Mouse (Mus musculus): ENCODE measurements at regions not wholly inside any gene's neighbourhood (a gene's known extent, or its start where the extent isn't known, plus 50 kb on each side); places are given as distances from the start of the nearest gene placed in this dataset.

DNA sequence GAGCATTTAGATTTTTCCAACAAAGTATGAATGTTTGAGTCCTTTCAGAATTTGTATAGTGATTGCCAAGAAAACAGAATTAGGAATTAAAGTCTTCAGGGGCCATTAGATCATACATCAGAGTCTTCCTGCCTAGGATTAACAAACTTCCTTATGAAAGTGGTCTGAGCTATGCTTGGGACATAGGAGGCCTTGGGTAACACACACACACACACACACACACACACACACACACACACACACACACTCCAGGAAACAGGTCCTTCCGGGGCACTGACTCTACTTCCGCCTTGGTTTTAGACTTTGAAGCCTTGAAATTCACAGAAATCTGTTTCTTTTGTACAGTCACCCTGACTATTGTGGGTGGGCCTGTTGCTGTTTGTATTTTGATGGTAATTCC lies 80.0 kb upstream of the Ddhd1 start:
- TF ChIP-seq POLR2A (IDR thresholded peaks at IDR 0.05; ENCODE audit: insufficient read depth, low read depth, low read length), result no peak
- TF ChIP-seq CTCF (IDR thresholded peaks at IDR 0.05; ENCODE audit: insufficient read depth, low read depth, low read length), result no peak
